Mouse (Mus musculus) gonadal fat pad, adult 2 months (tissue): ENCODE results near the gene Slc12a7. TPM values are rescaled to one million over a fixed set of nuclear protein-coding genes. Genes with fewer than 3 reads are reported as not detected.

Experiments used
- DNase-seq: peaks from one replicate; pipeline ENCODE4 v3.0.0-alpha.2; 2012; ENCODE audit warnings: low read depth
- polyA plus RNA-seq: library from polyadenylated mRNA; depleted of rRNA; stranded (reverse); fragments of >200 nt; gene quantifications from 2 replicates; pipeline ENCODE4 v1.2.3, GENCODE M21; 2012

Slc12a7 gene
- polyA plus RNA-seq, 1 experiment: 36.2 TPM

- no peak for DNase-seq
Measured at GRCm38 (mm10) chr13:73762938-73763337, 30.0 kb downstream of the Slc12a7 start.

- DNase-seq: no peak
Measured at GRCm38 (mm10) chr13:73763439-73764255, 30.8 kb downstream of the Slc12a7 start.

GRCm38 (mm10) chr13:73764256-73764775 is 31.4 kb downstream of the Slc12a7 start:
- DNase-seq: no peak

GRCm38 (mm10) chr13:73765393-73765792 is 32.5 kb downstream of the Slc12a7 start:
- DNase-seq: no peak

GRCm38 (mm10) chr13:73767224-73767623 is 34.3 kb downstream of the Slc12a7 start:
- no peak for DNase-seq

- no peak for DNase-seq
Measured at GRCm38 (mm10) chr13:73767754-73768153, 34.9 kb downstream of the Slc12a7 start.

GRCm38 (mm10) chr13:73768311-73768710 is 35.4 kb downstream of the Slc12a7 start:
- no peak for DNase-seq

GRCm38 (mm10) chr13:73769916-73770682 is 37.2 kb downstream of the Slc12a7 start:
- DNase-seq: no peak

GRCm38 (mm10) chr13:73771131-73771530 is 38.2 kb downstream of the Slc12a7 start:
- no peak for DNase-seq

- DNase-seq: no peak
Measured at GRCm38 (mm10) chr13:73772655-73773054, 39.8 kb downstream of the Slc12a7 start.

- DNase-seq: no peak
Measured at GRCm38 (mm10) chr13:73773519-73774205, 40.8 kb downstream of the Slc12a7 start.

- DNase-seq: no peak
Measured at GRCm38 (mm10) chr13:73775786-73776185, 42.9 kb downstream of the Slc12a7 start.

GRCm38 (mm10) chr13:73777578-73777977 is 44.7 kb downstream of the Slc12a7 start:
- DNase-seq: no peak

- no peak for DNase-seq
Measured at GRCm38 (mm10) chr13:73782486-73782885, 49.6 kb downstream of the Slc12a7 start.

GRCm38 (mm10) chr13:73792176-73792575 is 59.3 kb downstream of the Slc12a7 start:
- DNase-seq: no peak

- no peak for DNase-seq
Measured at GRCm38 (mm10) chr13:73793171-73793570, 60.3 kb downstream of the Slc12a7 start.

- DNase-seq: no peak
Measured at GRCm38 (mm10) chr13:73799110-73799509, 66.2 kb downstream of the Slc12a7 start.

GRCm38 (mm10) chr13:73803450-73804178 is 70.7 kb downstream of the Slc12a7 start:
- no peak for DNase-seq

GRCm38 (mm10) chr13:73804914-73805313 is 72.0 kb downstream of the Slc12a7 start:
- no peak for DNase-seq

GRCm38 (mm10) chr13:73812936-73813335 is 80.0 kb downstream of the Slc12a7 start:
- DNase-seq: no peak

GRCm38 (mm10) chr13:73814181-73814580 is 81.3 kb downstream of the Slc12a7 start:
- no peak for DNase-seq
